Mouse (Mus musculus) embryo, embryonic 10 days (tissue): ENCODE results near the gene Cnot6.

Source experiments
- DNase-seq: peaks from one replicate; pipeline ENCODE4 v3.0.0-alpha.2; 2015; ENCODE audit warnings: low spot score

Cnot6 gene

GRCm38 (mm10) chr11:49713336-49714334 lies 1.1 kb upstream of the Cnot6 start:
- DNase-seq, result peak; percentile 60

GRCm38 (mm10) chr11:49711981-49712554 lies 455 bp downstream of the Cnot6 start:
- DNase-seq, result peak; percentile 64

DNA sequence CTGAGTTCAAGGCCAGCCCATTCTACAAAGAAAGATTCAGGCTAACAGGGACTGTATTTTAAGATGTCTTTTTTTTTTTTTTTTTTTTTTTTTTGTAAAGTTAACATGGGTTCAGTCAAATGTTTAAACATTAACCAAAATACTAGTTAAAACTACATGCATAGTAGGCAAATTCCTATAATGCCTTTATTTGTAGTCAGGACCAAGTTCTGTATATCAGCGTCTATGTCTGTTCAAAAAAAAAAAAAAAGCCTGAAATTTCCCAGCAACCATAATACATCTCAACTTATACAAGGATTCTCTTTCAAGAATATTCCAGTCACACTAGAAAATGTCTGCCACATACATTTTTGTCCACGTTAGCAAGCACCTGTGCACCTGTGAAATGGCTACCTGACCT lies 1.9 kb downstream of the Cnot6 start:
- no peak for DNase-seq

GRCm38 (mm10) chr11:49707834-49708233 lies 4.7 kb downstream of the Cnot6 start:
- no peak for DNase-seq

DNA sequence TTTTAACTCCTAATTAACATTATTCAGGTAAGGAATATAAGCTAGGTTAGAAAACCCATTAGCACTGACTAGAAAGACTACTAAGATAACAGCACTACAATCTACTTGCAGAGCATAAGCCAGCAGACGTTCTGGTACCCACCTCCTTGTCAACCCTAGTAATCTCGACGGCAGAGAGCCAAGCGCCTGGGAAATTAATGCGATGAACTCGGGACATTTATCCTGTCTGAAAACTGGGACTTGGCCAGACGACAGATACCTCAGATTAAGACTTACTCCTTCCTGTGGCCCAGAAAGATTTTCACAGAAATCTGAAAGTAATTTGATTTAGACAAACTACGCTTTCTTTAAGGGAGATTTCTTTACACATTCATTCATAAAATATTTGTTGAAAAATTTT lies 7.7 kb downstream of the Cnot6 start:
- no peak for DNase-seq

- DNase-seq, result no peak
Observed at GRCm38 (mm10) chr11:49702014-49702413, 10.5 kb downstream of the Cnot6 start.

GRCm38 (mm10) chr11:49699079-49699478 lies 13.4 kb downstream of the Cnot6 start:
- no peak for DNase-seq

DNA sequence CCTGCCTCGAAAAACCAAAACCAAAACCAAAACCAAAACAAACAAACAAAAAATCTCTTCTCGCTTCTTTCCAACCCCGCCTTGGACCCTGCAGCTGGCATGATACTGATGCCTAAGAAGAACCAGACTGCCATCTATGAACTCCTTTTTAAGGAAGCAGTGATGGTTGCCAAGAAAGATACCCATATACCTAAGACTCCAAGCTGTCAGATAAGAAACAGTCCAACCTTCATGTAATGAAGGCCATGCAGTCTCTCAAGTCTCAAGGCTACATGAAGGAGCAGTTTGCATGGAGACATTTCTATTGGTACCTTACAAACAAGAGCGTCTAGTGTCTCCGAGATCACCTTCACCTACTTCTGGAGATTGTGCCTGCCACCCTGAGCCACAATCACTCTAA lies 14.7 kb downstream of the Cnot6 start:
- no peak for DNase-seq

DNA sequence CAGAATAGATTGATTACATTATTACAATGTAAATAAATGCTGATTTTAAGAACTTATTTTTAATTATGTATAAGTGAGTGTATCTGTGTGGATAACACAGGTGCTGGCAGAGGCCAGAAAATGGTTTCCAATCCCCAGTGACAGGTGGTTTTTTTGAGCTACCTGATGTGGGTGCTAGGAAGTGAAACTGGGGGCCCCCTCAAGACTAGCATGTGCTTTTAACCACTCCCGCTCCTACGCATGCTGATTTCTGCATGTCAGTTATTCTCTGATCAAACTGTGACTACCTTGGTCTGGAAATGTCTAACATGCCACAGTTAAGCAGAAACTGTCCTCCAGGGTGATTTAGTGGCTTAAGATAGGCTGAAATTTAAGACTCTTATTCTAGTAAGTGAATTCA lies 16.1 kb downstream of the Cnot6 start:
- no peak for DNase-seq

GRCm38 (mm10) chr11:49695695-49696094 lies 16.8 kb downstream of the Cnot6 start:
- DNase-seq, result no peak

DNA sequence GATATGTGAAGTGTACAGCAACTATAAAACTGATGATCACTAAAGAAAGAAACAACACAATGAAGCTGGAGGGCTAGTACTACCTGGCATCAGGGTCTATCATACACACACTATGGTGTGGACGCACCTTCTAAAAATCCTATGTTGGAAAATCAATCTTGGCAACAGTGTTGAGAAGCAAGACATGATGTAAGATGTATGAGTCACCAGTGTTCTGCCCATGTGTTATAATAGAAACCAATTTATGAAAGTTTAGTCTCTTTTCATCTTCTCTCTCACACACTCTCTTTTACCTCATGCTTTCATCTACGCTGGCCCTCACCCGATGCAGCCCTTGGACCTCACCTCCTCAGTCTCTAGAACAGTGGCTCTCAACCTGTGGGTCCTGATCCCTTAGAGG lies 17.5 kb downstream of the Cnot6 start:
- DNase-seq, result no peak

DNA sequence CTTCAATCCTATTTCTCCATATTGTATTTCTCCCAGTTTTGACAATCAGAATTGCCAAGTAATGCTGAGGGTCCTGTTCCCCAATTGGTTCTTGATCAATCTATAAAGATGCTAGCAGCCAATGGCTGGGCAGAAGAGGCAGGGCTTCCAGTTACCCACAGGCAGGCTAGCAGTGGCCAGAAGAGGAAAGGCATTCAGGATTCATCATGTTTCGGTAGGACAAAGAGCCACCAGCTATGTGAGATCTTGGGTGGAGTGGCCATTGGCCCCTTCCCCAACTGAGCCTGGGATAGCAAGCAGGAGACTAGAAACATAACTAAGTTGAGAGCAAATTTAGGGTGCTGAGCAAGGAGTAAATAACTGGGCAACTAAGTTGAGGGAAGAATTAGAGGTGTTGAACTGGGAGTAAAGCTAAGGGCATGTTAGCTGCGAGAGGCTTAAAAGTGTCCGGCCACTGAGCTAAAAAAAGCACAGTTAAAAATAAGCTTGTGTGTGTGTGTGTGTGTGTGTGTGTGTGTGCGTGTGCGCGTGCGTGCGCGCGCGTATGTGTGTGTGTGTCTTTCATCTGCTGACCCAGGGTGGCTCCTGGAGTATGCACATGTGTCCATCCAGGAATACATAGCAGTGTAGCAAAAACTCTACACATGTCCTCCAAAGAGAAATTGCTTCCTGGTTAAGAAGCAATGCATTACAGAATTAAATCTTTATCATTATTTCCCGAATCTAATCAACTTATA lies 28.1 kb downstream of the Cnot6 start:
- no peak for DNase-seq

- DNase-seq, result no peak
Observed at GRCm38 (mm10) chr11:49673433-49673832, 39.1 kb downstream of the Cnot6 start.

DNA sequence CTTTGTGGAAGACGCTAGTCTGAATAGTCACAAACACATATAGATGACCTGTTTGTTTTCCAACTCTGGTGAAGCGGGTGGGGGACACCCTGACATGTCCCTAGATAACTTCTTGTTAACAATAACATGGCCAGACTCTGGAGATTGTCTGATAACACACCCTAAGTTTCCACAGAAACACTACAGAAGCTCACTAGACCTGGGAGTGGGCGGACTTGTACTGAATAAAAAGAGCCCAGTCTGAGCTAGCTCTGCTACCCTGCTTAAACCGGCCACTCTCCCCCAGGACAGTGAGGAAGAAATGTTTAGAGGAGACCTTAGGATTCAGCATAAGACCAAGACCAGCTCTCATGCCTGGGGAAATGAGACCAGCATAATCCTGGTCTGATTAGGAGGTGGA lies 47.1 kb downstream of the Cnot6 start:
- DNase-seq, result no peak

- no peak for DNase-seq
Observed at GRCm38 (mm10) chr11:49664262-49665140, 48.0 kb downstream of the Cnot6 start.

GRCm38 (mm10) chr11:49663310-49663709 lies 49.2 kb downstream of the Cnot6 start, which contains the start of gene Scgb3a1:
Gene Scgb3a1 (plus strand): TSS chr11:49663610.
- DNase-seq, result no peak

GRCm38 (mm10) chr11:49662292-49662780 lies 50.2 kb downstream of the Cnot6 start:
- DNase-seq, result no peak

DNA sequence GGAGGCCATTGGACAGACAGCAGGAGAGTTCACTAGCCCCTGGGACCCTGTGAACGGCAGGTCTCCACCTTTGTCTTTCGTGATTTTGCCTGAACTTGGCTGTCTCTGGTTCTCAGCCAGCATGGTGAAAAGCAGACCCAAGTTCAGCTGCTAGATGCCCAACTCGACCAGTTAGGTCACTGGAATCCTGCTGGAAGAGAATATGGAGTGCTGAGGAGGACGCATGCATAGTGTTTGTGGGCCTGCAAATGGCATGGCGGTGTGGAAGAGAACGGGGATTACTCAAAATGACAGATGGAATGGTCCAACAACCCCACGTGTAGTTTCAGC lies 53.1 kb downstream of the Cnot6 start:
- no peak for DNase-seq

DNA sequence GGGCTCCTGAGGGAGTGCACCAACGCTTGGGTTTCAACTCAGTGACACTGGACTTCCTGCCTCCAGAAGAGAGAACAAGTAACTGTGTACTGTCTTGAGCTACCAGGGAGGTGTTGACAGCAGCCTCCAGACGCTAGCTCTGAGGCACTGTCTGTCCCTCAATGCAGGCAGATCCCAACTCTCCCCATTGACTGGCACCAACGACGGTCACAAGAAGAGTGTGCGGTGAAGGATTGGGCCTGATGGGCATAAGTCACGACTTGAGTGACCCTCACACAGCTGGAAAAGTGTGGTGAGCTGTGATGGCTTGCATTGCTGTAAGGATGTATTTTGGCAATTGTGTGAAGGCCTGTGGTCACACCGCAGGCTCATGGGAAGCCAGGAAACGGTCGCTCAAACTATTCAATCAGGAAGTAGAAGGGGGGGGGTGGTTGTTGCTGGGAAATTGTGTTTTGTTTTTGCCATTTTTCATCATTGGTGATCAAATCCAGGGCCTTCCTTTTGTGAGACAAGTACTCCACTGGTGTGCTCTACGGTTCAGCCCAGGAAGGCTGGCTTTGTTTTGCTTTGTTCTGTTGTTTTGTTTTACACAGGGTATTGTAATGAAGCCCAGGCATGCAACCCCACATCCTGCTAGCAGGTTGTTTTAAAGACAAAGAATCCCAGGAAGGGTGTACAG lies 53.6 kb downstream of the Cnot6 start:
- no peak for DNase-seq

DNA sequence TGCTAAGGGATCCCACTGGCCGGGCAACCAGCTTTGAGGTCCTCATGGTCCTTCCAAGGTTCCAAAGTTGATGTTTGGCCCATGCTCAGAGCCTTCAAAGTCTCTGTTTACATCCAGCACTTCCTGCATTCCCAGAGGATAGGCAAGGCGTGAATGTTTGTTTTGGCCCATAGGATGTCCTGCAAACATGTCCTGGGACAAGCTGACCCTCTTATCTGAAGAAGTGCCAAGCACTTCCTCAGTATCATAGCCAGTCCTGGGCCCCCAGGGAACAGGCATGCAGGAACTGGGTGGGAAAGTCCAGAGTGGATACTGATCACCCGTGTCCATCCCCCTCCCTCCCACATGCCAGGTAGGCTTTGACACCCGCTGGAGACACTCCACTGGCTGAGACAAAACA lies 54.5 kb downstream of the Cnot6 start:
- no peak for DNase-seq

GRCm38 (mm10) chr11:49655501-49655900 lies 57.0 kb downstream of the Cnot6 start:
- DNase-seq, result no peak
